Mouse (Mus musculus) left cerebral cortex, postnatal 36 days (tissue): Measurements from ENCODE around the gene Hbq1b. TPM values are rescaled to one million over a fixed set of nuclear protein-coding genes. Genes with fewer than 3 reads are reported as not detected.

Experiments
- total RNA-seq, 2 experiments: library from RNA; stranded (reverse); gene quantifications; 2 replicates each; pipeline ENCODE4 v1.2.3; 2021

Gene Hbq1b
- total RNA-seq, 2 experiments from 2014 or later: not detected

Other genes with a start within 250 kb of the Hbq1b start
- gene Il9r, start 86.7 kb upstream of the Hbq1b start, total RNA-seq: not detected
- 10 to 100 TPM; 22.3 to 22.8 TPM for gene Snrnp25, start 81.5 kb upstream of the Hbq1b start, total RNA-seq
- gene Rhbdf1, start 64.7 kb upstream of the Hbq1b start, total RNA-seq: 10 to 100 TPM in 1 of 2 experiments, 1 to 10 TPM in 1; 9.6 to 14.9 TPM
- gene Mpg, start 60.5 kb upstream of the Hbq1b start, total RNA-seq: 10 to 100 TPM; 19.9 to 20.1 TPM
- 10 to 100 TPM; 42.1 to 59.7 TPM for gene Nprl3, start 19.3 kb upstream of the Hbq1b start, total RNA-seq
- gene Hba-x, start 10.6 kb upstream of the Hbq1b start, total RNA-seq: not detected
- gene Hba-a1, start 3.5 kb upstream of the Hbq1b start, total RNA-seq: 100 to 1,000 TPM; 361 to 431 TPM
- gene Hba-a2, start 9.5 kb downstream of the Hbq1b start, total RNA-seq: 100 to 1,000 TPM; 345 to 363 TPM
- gene Hbq1a, start 13.1 kb downstream of the Hbq1b start, total RNA-seq: 1 to 10 TPM in 1 of 2 experiments, under 1 TPM in 1; 0.72 to 1.0 TPM
- gene Sh3pxd2b, start 60.9 kb downstream of the Hbq1b start, total RNA-seq: 10 to 100 TPM; 10.8 to 13.3 TPM
- gene Ubtd2, start 168.4 kb downstream of the Hbq1b start, total RNA-seq: 10 to 100 TPM; 56.9 to 57.4 TPM
- 1 to 10 TPM in 1 of 2 experiments, under 1 TPM in 1; 0.63 to 1.8 TPM for gene Efcab9, start 245.1 kb downstream of the Hbq1b start, total RNA-seq
- 1 to 10 TPM; 6.7 to 8.7 TPM for gene Stk10, start 246.3 kb downstream of the Hbq1b start, total RNA-seq